Mouse (Mus musculus) kidney, embryonic 16.5 days (tissue): ENCODE measurements around the gene D5Ertd579e. TPM values are rescaled to one million over a fixed set of nuclear protein-coding genes. Genes with fewer than 3 reads are reported as not detected.
A peak's percentile ranks its signal among the peaks of the same experiment; 100 is the strongest.

Experiments
- ATAC-seq: fragments of 200-750 bp; cut with Nextera tagmentation; 2 replicates; pipeline ENCODE4 v1.8.0; 2017; ENCODE audit warnings: moderate TSS enrichment; ENCODE audit not compliant: low FRiP score, low TSS enrichment
- H3K27ac ChIP-seq: fragments of 300-500 bp; sonication (generic); 2 replicates; pipeline ENCODE4 v1.5.1; 2014; ENCODE audit warnings: low read length
- H3K27me3 ChIP-seq: fragments of 300-500 bp; sonication (generic); 2 replicates; pipeline ENCODE4 v1.6.1; 2014; ENCODE audit warnings: low read length, control low read depth, mixed read lengths; ENCODE audit not compliant: insufficient read depth
- H3K36me3 ChIP-seq: fragments of 300-500 bp; sonication (generic); 2 replicates; pipeline ENCODE4 v1.6.1; 2014; ENCODE audit warnings: low read length, control low read depth, mixed read lengths; ENCODE audit not compliant: insufficient read depth
- H3K4me1 ChIP-seq: fragments of 300-500 bp; sonication (generic); 2 replicates; pipeline ENCODE4 v1.6.1; 2014; ENCODE audit warnings: low read length, control low read depth, mixed read lengths; ENCODE audit not compliant: insufficient read depth
- H3K4me2 ChIP-seq: fragments of 300-500 bp; sonication (generic); replicated peaks from 2 replicates; pipeline ENCODE4 v1.6.1; 2014; ENCODE audit warnings: low read depth, low read length
- H3K4me3 ChIP-seq: fragments of 300-500 bp; sonication (generic); 2 replicates; pipeline ENCODE4 v1.5.1; 2014; ENCODE audit warnings: mild to moderate bottlenecking, low read length
- H3K9ac ChIP-seq: fragments of 300-500 bp; sonication (generic); replicated peaks from 2 replicates; pipeline ENCODE4 v1.6.1; 2014; ENCODE audit warnings: low read length
- H3K9me3 ChIP-seq: fragments of 300-500 bp; sonication (generic); 2 replicates; pipeline ENCODE4 v1.6.1; 2016; ENCODE audit warnings: low read length, control low read depth
- WGBS: fragments of 180-500 bp; shearing (Covaris S2); extraction: QIAGEN DNeasy Blood & Tissue Kit; methylation state at CpG from one replicate; pipeline ENCODE4 v1.1.7; 2014; 5-methylcytosine and 5-hydroxymethylcytosine counted together
- polyA plus RNA-seq: library from polyadenylated mRNA; unstranded; fragments of >200 nt; fragmentation: Nextera tagmentation; extraction: Ambion mirVana; gene quantifications from 2 replicates; pipeline ENCODE4 v1.2.1, GENCODE M21; 2015

D5Ertd579e gene
- polyA plus RNA-seq, 1 experiment from 2014 or later: 18.4 TPM

- H3K27ac ChIP-seq: peak overlapping the region; percentile 19; the same call in 1 of the 2 replicates
- 0 out of 2 replicates have a peak, but pooled peaks have one; percentile 44 for ATAC-seq
- H3K27me3 ChIP-seq: no peaks in the 10 kb centered on the region
- no peaks in the 10 kb centered on the region for H3K9me3 ChIP-seq
- WGBS: 51% methylated on average over 4 of the region's 4 CpGs
- H3K4me2 ChIP-seq: no peak overlapping the region
- H3K4me1 ChIP-seq: peaks cover 37% of the 10 kb centered on the region
- H3K36me3 ChIP-seq: peaks cover 10% of the 10 kb centered on the region
- H3K4me3 ChIP-seq: no peak overlapping the region
- no peak overlapping the region for H3K9ac ChIP-seq
Measured at GRCm38 (mm10) chr5:36568118-36568517, 127.7 kb downstream of the D5Ertd579e start.

GRCm38 (mm10) chr5:36567627-36568026 is 128.2 kb downstream of the D5Ertd579e start:
- H3K4me2 ChIP-seq: no peak overlapping the region
- peak overlapping the region; percentile 40; the same call in 1 of the 2 replicates for H3K27ac ChIP-seq
- ATAC-seq: no peak
- no peaks in the 10 kb centered on the region for H3K27me3 ChIP-seq
- no peak overlapping the region for H3K4me3 ChIP-seq
- peaks cover 42% of the 10 kb centered on the region for H3K4me1 ChIP-seq
- no peak overlapping the region; the same call in 1 of the 2 replicates for H3K9ac ChIP-seq
- WGBS: 36% methylated on average over 2 of the region's 2 CpGs
- peaks cover 10% of the 10 kb centered on the region for H3K36me3 ChIP-seq
- no peaks in the 10 kb centered on the region for H3K9me3 ChIP-seq

- Histone ChIP-seq H3K9me3 (no peaks in the 10 kb centered on the region), H3K27me3 (no peaks in the 10 kb centered on the region), H3K4me1 (peaks cover 63% of the 10 kb centered on the region), H3K4me2 (no peak overlapping the region), H3K27ac (no peak overlapping the region), H3K4me3 (no peak overlapping the region), H3K9ac (no peak overlapping the region), H3K36me3 (no peaks in the 10 kb centered on the region)
- WGBS: 84% methylated on average over 9 of the region's 9 CpGs
- ATAC-seq: no peak
Measured at GRCm38 (mm10) chr5:36564530-36564929, 131.3 kb downstream of the D5Ertd579e start.

- Histone ChIP-seq H3K36me3 (no peaks in the 10 kb centered on the region), H3K4me2 (no peak overlapping the region), H3K4me1 (peaks cover 61% of the 10 kb centered on the region), H3K4me3 (no peak overlapping the region), H3K27ac (no peak overlapping the region), H3K27me3 (no peaks in the 10 kb centered on the region), H3K9ac (no peak overlapping the region), H3K9me3 (no peaks in the 10 kb centered on the region)
- no peak for ATAC-seq
- 84% methylated on average over 6 of the region's 6 CpGs for WGBS
Measured at GRCm38 (mm10) chr5:36563741-36564140, 132.1 kb downstream of the D5Ertd579e start.

- H3K4me1 ChIP-seq: peaks cover 56% of the 10 kb centered on the region
- H3K36me3 ChIP-seq: no peaks in the 10 kb centered on the region
- no peak overlapping the region for H3K9ac ChIP-seq
- no peaks in the 10 kb centered on the region for H3K9me3 ChIP-seq
- 84% methylated on average over 10 of the region's 10 CpGs for WGBS
- no peaks in the 10 kb centered on the region for H3K27me3 ChIP-seq
- no peak overlapping the region for H3K27ac ChIP-seq
- H3K4me2 ChIP-seq: no peak overlapping the region
- no peak overlapping the region for H3K4me3 ChIP-seq
- no peak for ATAC-seq
Measured at GRCm38 (mm10) chr5:36562791-36563445, 132.9 kb downstream of the D5Ertd579e start.

- WGBS: 73% methylated on average over 4 of the region's 4 CpGs
- Histone ChIP-seq H3K4me3 (no peak overlapping the region), H3K36me3 (no peaks in the 10 kb centered on the region), H3K27ac (no peak overlapping the region), H3K4me2 (no peak overlapping the region), H3K4me1 (peaks cover 54% of the 10 kb centered on the region), H3K27me3 (no peaks in the 10 kb centered on the region), H3K9ac (no peak overlapping the region), H3K9me3 (no peaks in the 10 kb centered on the region)
- ATAC-seq: no peak
Measured at GRCm38 (mm10) chr5:36561509-36561908, 134.3 kb downstream of the D5Ertd579e start.

GRCm38 (mm10) chr5:36560490-36560889 is 135.3 kb downstream of the D5Ertd579e start:
- H3K9me3 ChIP-seq: no peaks in the 10 kb centered on the region
- H3K4me2 ChIP-seq: no peak overlapping the region
- H3K36me3 ChIP-seq: no peaks in the 10 kb centered on the region
- H3K9ac ChIP-seq: no peak overlapping the region
- no peaks in the 10 kb centered on the region for H3K27me3 ChIP-seq
- 91% methylated on average over 4 of the region's 4 CpGs for WGBS
- no peak overlapping the region for H3K4me3 ChIP-seq
- H3K27ac ChIP-seq: no peak overlapping the region; the same call in 1 of the 2 replicates
- ATAC-seq: no peak
- peaks cover 60% of the 10 kb centered on the region for H3K4me1 ChIP-seq

- ATAC-seq: no peak
- H3K36me3 ChIP-seq: no peaks in the 10 kb centered on the region
- no peaks in the 10 kb centered on the region for H3K9me3 ChIP-seq
- peak overlapping the region; percentile 90 for H3K27ac ChIP-seq
- no peak overlapping the region for H3K4me2 ChIP-seq
- H3K4me3 ChIP-seq: no peak overlapping the region
- peaks cover 62% of the 10 kb centered on the region for H3K4me1 ChIP-seq
- WGBS: 68% methylated on average over 6 of the region's 6 CpGs
- no peaks in the 10 kb centered on the region for H3K27me3 ChIP-seq
- H3K9ac ChIP-seq: no peak overlapping the region
Measured at GRCm38 (mm10) chr5:36559510-36560235, 136.2 kb downstream of the D5Ertd579e start.

- H3K27ac ChIP-seq: peak overlapping the region; percentile 90
Measured at GRCm38 (mm10) chr5:36559106-36559505, 136.7 kb downstream of the D5Ertd579e start.

GRCm38 (mm10) chr5:36558526-36558925 is 137.3 kb downstream of the D5Ertd579e start:
- H3K36me3 ChIP-seq: no peaks in the 10 kb centered on the region
- peaks cover 69% of the 10 kb centered on the region for H3K4me1 ChIP-seq
- no peaks in the 10 kb centered on the region for H3K27me3 ChIP-seq
- peak overlapping the region; percentile 90 for H3K27ac ChIP-seq
- H3K4me3 ChIP-seq: no peak overlapping the region
- ATAC-seq: no peak
- H3K9me3 ChIP-seq: no peaks in the 10 kb centered on the region
- no peak overlapping the region for H3K4me2 ChIP-seq
- no peak overlapping the region for H3K9ac ChIP-seq
- 64% methylated on average over 2 of the region's 2 CpGs for WGBS

More at GRCm38 (mm10) chr5:36559106-36559505, 136.7 kb downstream of the D5Ertd579e start:
- Histone ChIP-seq H3K27me3 (no peaks in the 10 kb centered on the region), H3K36me3 (no peaks in the 10 kb centered on the region), H3K9ac (no peak overlapping the region), H3K9me3 (no peaks in the 10 kb centered on the region), H3K4me1 (peaks cover 68% of the 10 kb centered on the region), H3K4me3 (no peak overlapping the region), H3K4me2 (no peak overlapping the region)
- no peak for ATAC-seq
- WGBS: 81% methylated on average over 5 of the region's 5 CpGs
